Mouse (Mus musculus) CD4-positive, CD25-positive, alpha-beta regulatory T cell, adult 2 months (primary cell): ENCODE results near the gene Dthd1.

ENCODE experiments used
- DNase-seq: peaks from one replicate; pipeline ENCODE4 v3.0.0-alpha.2; 2012; ENCODE audit warnings: low read depth, low spot score

Gene Dthd1

DNA sequence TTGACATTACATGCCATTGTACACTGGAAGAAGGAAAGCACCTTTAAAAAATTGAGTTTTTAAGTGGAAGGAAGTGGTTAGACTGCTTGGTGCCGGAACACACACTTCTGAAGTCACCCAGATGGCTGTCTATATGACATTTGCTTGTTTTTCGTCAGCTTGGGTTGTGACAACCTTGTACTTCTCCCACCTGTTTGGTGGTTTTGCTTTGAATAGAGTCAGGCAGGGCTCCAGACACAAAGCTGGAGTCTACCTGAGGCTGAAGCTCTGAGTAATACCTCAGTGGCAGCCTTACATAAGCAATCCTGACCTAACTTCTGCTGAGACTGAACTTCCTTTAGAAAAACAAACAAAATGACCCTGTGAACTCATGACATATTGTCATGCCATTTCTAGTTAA lies 44.7 kb downstream of the Dthd1 start:
- peak; percentile 87 for DNase-seq

DNA sequence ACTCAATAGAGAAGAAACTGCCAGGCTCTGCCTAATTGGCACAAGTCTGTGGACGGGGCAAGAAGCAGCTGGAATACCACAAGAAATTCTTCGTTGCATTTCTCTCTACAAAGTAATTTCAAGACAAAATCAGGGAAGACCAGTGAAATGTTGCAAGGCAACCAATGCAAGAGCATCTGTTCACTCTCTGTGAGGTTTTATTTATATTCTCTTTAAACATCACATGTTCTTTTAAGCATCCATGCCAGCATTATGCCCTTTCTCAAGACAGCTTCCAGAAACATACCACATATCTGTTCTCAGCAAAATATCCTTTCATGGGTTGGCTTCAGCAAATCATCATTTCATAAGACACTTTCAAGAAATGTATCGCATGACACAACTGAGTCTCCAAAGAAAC lies 50.7 kb downstream of the Dthd1 start:
- no peak for DNase-seq

DNA sequence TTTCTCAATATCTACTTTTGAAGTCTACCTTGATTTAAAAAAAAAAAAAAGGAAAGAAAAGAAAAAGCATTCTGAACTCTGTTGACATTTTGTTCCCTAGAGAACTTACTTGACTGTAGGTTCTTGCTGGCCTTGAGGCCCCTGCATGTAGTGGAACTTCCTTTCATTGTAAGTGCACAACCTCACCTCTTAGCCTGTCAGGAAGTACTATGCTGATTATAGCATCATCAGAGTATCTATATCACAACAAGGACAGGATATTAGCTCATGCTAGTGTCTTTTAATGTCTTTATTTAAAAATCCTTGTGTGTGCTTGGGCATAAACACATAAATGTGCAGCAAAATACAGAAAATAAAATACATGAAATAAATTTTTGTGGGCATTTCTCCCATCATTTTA lies 53.4 kb downstream of the Dthd1 start:
- DNase-seq: peak; percentile 21

DNA sequence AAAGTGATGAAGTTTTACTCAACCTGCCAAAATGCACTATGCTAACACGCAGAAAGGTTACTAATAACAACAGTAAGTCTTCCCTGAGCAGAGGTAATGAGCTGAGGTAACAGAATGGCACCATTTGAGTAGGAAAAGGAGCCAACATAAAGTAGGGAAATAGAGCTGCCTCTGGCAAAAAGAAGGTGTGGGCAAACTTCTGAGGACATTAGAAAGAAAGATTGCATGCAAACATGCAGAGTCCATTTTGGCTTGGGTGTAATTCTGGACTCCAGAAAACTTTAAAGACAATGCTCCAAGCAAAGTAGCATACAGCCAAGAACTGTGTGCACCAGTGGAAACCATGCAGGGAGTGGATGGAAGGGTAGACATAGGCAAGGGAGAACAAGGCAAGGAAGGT lies 65.9 kb downstream of the Dthd1 start:
- DNase-seq: no peak

DNA sequence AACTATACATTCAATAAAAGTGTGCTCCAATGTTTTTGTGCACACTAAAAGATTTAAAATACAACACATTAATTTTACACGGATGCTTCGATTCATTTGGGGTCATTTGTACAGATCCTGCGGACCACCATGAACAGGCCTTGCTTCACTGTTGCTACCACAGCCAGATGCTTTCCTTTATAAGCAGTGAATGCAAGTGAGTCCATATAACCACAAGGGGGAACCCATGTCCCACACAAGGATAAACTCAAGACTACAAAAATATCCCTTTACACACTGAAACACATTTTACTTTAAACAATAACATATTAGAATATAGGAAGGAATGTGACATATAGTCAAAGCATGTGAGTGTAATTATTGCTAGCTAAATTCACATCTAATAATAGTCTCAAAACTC lies 81.7 kb downstream of the Dthd1 start:
- DNase-seq: peak; percentile 73

DNA sequence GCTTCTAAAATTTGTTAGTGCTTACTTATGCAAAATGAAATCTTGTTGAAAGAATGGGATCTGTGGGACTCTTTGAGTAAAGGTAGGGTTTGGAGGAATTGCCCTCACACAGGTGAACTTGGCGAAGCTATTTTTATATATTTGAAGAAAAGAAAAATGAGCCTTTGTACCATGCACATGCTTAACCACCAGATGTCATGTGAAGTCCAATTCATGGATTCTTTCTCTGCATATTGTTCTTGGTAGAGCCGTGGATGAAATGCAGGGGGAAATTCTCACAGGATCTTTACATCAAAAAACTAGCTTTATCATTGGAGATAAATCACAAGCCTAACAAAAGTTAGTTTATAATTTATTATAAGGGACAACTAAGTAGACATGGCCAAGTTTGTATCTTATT lies 93.3 kb downstream of the Dthd1 start:
- no peak for DNase-seq

DNA sequence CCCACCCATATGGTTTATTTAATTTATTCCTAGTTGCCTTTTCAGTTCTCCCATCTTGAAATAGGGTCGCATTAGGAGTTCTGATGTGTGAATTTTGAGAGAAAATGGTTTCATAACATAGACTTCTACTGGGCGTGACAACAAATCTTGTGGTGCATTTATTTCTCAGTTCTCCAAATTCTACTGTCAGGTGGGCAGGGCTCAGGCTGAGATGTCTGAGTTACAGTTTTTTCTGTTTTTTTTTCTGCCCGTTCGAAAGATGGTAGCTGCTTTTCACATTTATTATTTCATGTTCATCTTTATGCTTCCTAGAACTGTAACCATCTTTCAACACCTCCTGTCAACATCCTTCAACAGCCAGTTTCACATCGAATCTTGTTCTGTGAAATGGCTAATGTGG lies 95.5 kb downstream of the Dthd1 start:
- DNase-seq: peak; percentile 26

DNA sequence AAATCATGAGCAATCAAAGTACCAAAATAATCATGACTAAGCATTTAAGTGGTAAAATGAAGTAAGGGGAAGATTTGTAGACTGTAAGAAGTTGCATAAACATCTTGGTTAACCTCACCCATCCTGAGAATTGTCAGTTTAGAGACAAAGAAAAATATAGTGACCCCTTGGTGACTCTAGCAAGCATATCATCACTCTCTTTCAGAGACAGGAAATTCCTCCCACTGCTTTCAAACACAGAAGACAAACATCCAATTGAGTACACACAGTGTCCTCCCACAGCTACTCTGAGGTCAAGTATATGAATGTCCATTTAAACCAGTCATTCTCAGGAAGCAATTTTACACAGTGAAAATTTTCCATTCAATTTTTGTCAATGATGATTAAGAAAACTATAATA lies 111.0 kb downstream of the Dthd1 start:
- no peak for DNase-seq
